Mouse (Mus musculus) erythroblast, embryonic 14.5 days (primary cell): ENCODE results near the gene Gm4201. TPM values are rescaled to one million over a fixed set of nuclear protein-coding genes. Genes with fewer than 3 reads are reported as not detected.
"Not testable (repeated sequence)": the region's sequence is repeated elsewhere in the genome, so short reads cannot be mapped to it uniquely, and the experiment has no call there.

Experiments used
- H3K27me3 ChIP-seq: 2 replicates; pipeline ENCODE4 v1.6.1; 2012; ENCODE audit warnings: inconsistent platforms; ENCODE audit not compliant: control insufficient read depth
- H3K36me3 ChIP-seq: 2 replicates; pipeline ENCODE4 v1.6.1; 2012; ENCODE audit warnings: mild to moderate bottlenecking, inconsistent platforms; ENCODE audit not compliant: control insufficient read depth
- H3K4me1 ChIP-seq: 2 replicates; pipeline ENCODE4 v1.6.1; 2012; ENCODE audit warnings: inconsistent platforms; ENCODE audit not compliant: control insufficient read depth
- H3K4me3 ChIP-seq: replicated peaks from 2 replicates; pipeline ENCODE3; 2012; ENCODE audit warnings: moderate library complexity, mild to moderate bottlenecking, inconsistent platforms
- H3K9me3 ChIP-seq: 2 replicates; pipeline ENCODE4 v1.6.1; 2012; ENCODE audit warnings: low read length, inconsistent platforms, mixed read lengths; ENCODE audit not compliant: control insufficient read depth
- polyA plus RNA-seq: library from polyadenylated mRNA; stranded (reverse); fragments of >175 nt; gene quantifications from 2 replicates; pipeline ENCODE4 v1.2.3, GENCODE M21; 2012

Gm4201 gene
- polyA plus RNA-seq: not detected in 2 replicates

DNA sequence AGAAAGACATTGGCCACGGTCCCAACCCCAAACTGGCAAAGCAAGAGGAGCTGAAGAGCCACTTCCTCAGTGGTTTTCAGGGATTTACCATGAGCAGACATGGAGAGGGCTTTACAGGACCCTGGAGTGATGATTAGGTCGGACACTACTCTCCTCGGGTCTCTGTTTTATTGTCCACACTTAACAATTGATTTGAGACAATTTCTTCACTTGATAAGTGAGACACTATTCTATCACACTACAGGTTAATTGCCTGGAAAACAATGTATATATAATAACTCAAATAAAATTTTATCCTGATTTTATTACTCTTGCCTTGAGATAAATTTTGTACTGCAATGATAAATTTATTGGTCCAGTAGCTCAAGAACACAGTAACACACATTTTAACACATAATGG is at the start of gene Gm4201:
TSS of gene Gm4201 (minus strand) at position 101 of the 400 bp plus-strand sequence.
- not testable (repeated sequence) for H3K9me3 ChIP-seq, H3K4me3 ChIP-seq, H3K36me3 ChIP-seq, H3K4me1 ChIP-seq, H3K27me3 ChIP-seq

DNA sequence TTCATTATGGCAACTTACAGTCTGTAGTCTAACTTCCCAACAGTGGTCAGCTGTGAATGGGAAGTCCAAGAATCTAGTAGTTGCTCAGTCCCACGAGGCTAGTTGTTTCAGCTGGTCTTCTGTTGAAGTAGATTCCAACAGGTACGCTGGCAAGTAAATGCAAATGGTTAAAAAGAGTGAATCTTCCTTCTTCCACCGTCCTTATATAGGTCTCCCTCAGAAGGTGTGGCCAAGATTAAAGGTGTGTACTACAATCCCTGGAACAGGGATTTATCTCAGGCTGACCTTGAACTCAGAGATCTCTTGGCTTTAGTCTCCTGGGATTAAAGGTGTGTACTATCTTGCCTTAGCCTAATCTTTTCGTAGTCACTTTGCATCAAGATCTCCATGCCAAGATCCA is 22.9 kb upstream of the Gm4201 start, which contains the start of gene Gm4565:
TSS of gene Gm4565 (minus strand) at position 101 of the 400 bp plus-strand sequence.
- H3K36me3 ChIP-seq, H3K9me3 ChIP-seq, H3K27me3 ChIP-seq, H3K4me3 ChIP-seq, H3K4me1 ChIP-seq: not testable (repeated sequence)

DNA sequence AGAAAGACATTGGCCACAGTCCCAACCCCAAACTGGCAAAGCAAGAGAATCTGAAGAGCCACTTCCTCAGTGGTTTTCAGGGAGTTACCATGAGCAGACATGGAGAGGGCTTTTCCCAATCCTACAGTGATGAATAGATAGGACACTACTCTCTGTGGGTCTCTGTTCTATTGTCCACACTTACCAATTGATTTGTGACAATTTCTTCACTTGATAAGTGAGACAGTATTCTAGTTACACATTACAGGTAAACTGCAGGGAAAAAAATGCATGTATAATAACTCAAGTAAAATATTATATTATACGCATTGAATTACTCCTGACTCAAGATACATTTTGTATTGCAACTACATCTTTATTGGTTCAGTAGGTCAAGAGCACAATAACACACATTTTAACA is 30.4 kb downstream of the Gm4201 start, which contains the start of gene Gm8677:
TSS of gene Gm8677 (minus strand) at position 101 of the 400 bp plus-strand sequence.
- not testable (repeated sequence) for H3K9me3 ChIP-seq

DNA sequence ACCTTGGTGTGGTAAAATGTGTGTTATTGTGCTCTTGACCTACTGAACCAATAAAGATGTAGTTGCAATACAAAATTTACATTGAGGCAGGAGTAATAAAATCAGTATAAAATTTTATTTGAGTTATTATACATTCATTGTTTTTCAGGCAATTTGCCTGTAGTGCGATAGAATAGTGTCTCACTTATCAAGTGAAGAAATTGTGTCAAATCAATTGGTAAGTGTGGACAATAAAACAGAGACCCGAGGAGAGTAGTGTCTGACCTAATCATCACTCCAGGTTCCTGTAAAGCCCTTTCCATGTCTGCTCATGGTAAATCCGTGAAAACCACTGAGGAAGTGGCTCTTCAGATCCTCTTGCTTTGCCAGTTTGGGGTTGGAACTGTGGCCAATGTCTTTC is 42.5 kb downstream of the Gm4201 start, which contains the start of gene Vmn1r152:
TSS of gene Vmn1r152 (plus strand) at position 301 of the 400 bp plus-strand sequence.
- not testable (repeated sequence) for H3K9me3 ChIP-seq, H3K36me3 ChIP-seq

More for the DNA sequence above, 30.4 kb downstream of the Gm4201 start, which contains the start of gene Gm8677:
- H3K4me1 ChIP-seq, H3K36me3 ChIP-seq, H3K4me3 ChIP-seq, H3K27me3 ChIP-seq: not testable (repeated sequence)

More for the DNA sequence above, 42.5 kb downstream of the Gm4201 start, which contains the start of gene Vmn1r152:
- not testable (repeated sequence) for H3K4me1 ChIP-seq, H3K4me3 ChIP-seq, H3K27me3 ChIP-seq

Other genes starting within 250 kb of the Gm4201 start
- not detected in 2 replicates for gene Gm4187, start 235.6 kb downstream of the Gm4201 start, polyA plus RNA-seq
- not detected in 2 replicates for gene Gm8660, start 194.3 kb downstream of the Gm4201 start, polyA plus RNA-seq
- not detected in 2 replicates for gene Vmn1r148, start 151.8 kb downstream of the Gm4201 start, polyA plus RNA-seq
- not detected in 2 replicates for gene Vmn1r149, start 127.1 kb downstream of the Gm4201 start, polyA plus RNA-seq
- not detected in 2 replicates for gene Gm10665, start 101.3 kb downstream of the Gm4201 start, polyA plus RNA-seq
- not detected in 2 replicates for gene Vmn1r151, start 65.7 kb downstream of the Gm4201 start, polyA plus RNA-seq
- gene Vmn1r152, start 42.4 kb downstream of the Gm4201 start, polyA plus RNA-seq: not detected in 2 replicates
- not detected in 2 replicates for gene Gm8677, start 30.5 kb downstream of the Gm4201 start, polyA plus RNA-seq
- gene Gm4565, start 22.8 kb upstream of the Gm4201 start, polyA plus RNA-seq: not detected in 2 replicates
- gene Vmn1r155, start 92.7 kb upstream of the Gm4201 start, polyA plus RNA-seq: not detected in 2 replicates
- not detected in 2 replicates for gene Gm8693, start 127.0 kb upstream of the Gm4201 start, polyA plus RNA-seq
- not detected in 2 replicates for gene Gm4567, start 154.4 kb upstream of the Gm4201 start, polyA plus RNA-seq
- gene Vmn1r157, start 196.4 kb upstream of the Gm4201 start, polyA plus RNA-seq: not detected in 2 replicates
- not detected in 2 replicates for gene Vmn1r158, start 225.4 kb upstream of the Gm4201 start, polyA plus RNA-seq